Comparison of ENCODE assay signal across 20 mouse cellular contexts in the genomic region with DNA sequence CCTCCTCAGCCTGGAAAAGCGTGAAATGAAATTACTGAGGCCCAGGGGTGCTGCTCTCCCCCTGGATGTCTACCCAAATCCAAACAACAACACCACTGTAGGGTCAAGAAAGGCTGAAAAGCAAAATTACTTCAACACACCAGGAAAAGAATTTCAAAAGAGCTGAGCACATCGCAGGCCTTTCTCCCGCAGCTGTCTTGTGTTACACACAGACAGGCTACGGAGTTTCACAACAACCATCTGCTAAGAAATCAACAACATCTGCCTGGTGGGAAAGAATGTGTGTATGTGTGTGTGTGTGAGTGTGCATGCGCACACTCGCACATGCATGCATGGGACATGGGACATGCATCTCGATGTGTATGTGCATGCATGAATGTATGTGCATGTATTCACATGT.
DNase-seq lines count a peak whose midpoint lies in the region; ATAC-seq and TF ChIP-seq lines count a peak whose summit lies in the region.
"Had no signal": no experiment of that assay in that cellular context is flagged by ENCODE, and none has a peak within 500 bp of the region (broad histone marks: within the 10 kb centered on the region; RNA-seq: fewer than 3 reads in every experiment).

No protein-coding gene starts in this region.

- TF ChIP-seq CTCF in lung, postnatal 0 days (IDR thresholded peaks at IDR 0.05), result no peak

- no peak overlapping the region for H3K9ac ChIP-seq in lung, postnatal 0 days (replicated peaks; ENCODE audit: low read depth)
- H3K9ac ChIP-seq: forebrain, embryonic 13.5 days; forebrain, postnatal 0 days; heart, embryonic 13.5 days; hindbrain, embryonic 15.5 days had no signal

- no peak for ATAC-seq in lung, postnatal 0 days
- ATAC-seq: CD4-positive, CD25-positive, alpha-beta regulatory T cell, adult 4 months; forebrain, embryonic 13.5 days; forebrain, postnatal 0 days had no signal

- peak; percentile 10 for DNase-seq in embryo, embryonic 10 days (ENCODE audit: low spot score)
- DNase-seq in embryo, embryonic 11 days, result no peak
- peak; percentile 43 for DNase-seq in lung, postnatal 0 days (ENCODE audit: low spot score)
- DNase-seq in lung, postnatal 25 days (ENCODE audit: low spot score), result no peak
- peak; percentile 7 for DNase-seq in testis, postnatal 10 days (ENCODE audit: low spot score)
- DNase-seq in testis, postnatal 14 days (ENCODE audit: low spot score), result no peak
- DNase-seq in liver, result no peak
- DNase-seq: adrenal gland, adult 8-10 months; adrenal gland, postnatal 36 days; B cell, adult 2 months; cerebellum, adult 2 months; cerebellum, postnatal 10 days; forebrain, postnatal 0 days; gastrocnemius, postnatal 14 days; heart, postnatal 36 days had no signal

- H3K9me3 ChIP-seq in lung, postnatal 0 days (ENCODE audit: low read length), result no peaks in the 10 kb centered on the region
- H3K9me3 ChIP-seq: forebrain, embryonic 13.5 days; heart, embryonic 13.5 days; hindbrain, embryonic 15.5 days had no signal

- no peak overlapping the region for H3K4me3 ChIP-seq in lung, postnatal 0 days (ENCODE audit: low read depth, low read length)
- H3K4me3 ChIP-seq: forebrain, embryonic 13.5 days; heart, embryonic 13.5 days; hindbrain, embryonic 15.5 days had no signal

- H3K4me2 ChIP-seq in lung, postnatal 0 days (replicated peaks; ENCODE audit: low read depth, low read length), result no peak overlapping the region
- H3K4me2 ChIP-seq: forebrain, embryonic 13.5 days; heart, embryonic 13.5 days; hindbrain, embryonic 15.5 days had no signal

- WGBS in lung, postnatal 0 days, result 74% methylated on average over 7 of the region's 7 CpGs

- H3K4me1 ChIP-seq in lung, postnatal 0 days (ENCODE audit: insufficient read depth, low read depth, low read length), result no peaks in the 10 kb centered on the region
- H3K4me1 ChIP-seq: forebrain, embryonic 13.5 days; heart, embryonic 13.5 days had no signal

- H3K27ac ChIP-seq in lung, postnatal 0 days (ENCODE audit: low read length), result no peak overlapping the region
- H3K27ac ChIP-seq: forebrain, embryonic 13.5 days; heart, embryonic 13.5 days; hindbrain, embryonic 15.5 days had no signal

- no peak for TF ChIP-seq EP300 in lung, postnatal 0 days (IDR thresholded peaks at IDR 0.05)

- no peaks in the 10 kb centered on the region for H3K27me3 ChIP-seq in lung, postnatal 0 days (replicated peaks; ENCODE audit: insufficient read depth, low read length)
- H3K27me3 ChIP-seq: forebrain, embryonic 13.5 days; heart, embryonic 13.5 days; hindbrain, embryonic 15.5 days had no signal

- H3K36me3 ChIP-seq in lung, postnatal 0 days (ENCODE audit: insufficient read depth, low read length), result no peaks in the 10 kb centered on the region
- H3K36me3 ChIP-seq: G1E; heart, embryonic 13.5 days; hindbrain, embryonic 15.5 days had no signal

Comparison
In these comparisons a context has a peak if more than half of its experiments do, and no peak if none do; other contexts are left out.
1. DNase-seq: peak in embryo, embryonic 10 days (single experiment), lung, postnatal 0 days (single experiment) and testis, postnatal 10 days (single experiment); none in embryo, embryonic 11 days (single experiment), lung, postnatal 25 days (single experiment), testis, postnatal 14 days (single experiment) and liver (single experiment).